Mouse (Mus musculus) telencephalon, adult 2 months (tissue): ENCODE results near the gene Rab9.
"Not testable (repeated sequence)": the region's sequence is repeated elsewhere in the genome, so short reads cannot be mapped to it uniquely, and the experiment has no call there.

Source experiments
- DNase-seq: peaks from one replicate; pipeline ENCODE4 v3.0.0-alpha.2; 2011; ENCODE audit warnings: low read depth, low spot score

Gene Rab9

GRCm38 (mm10) chrX:166479365-166479983 lies at the start of gene Rab9:
Rab9 (minus strand) TSS chrX:166479867.
- peak; percentile 79 for DNase-seq

GRCm38 (mm10) chrX:166528126-166528525 lies 48.5 kb upstream of the Rab9 start:
- DNase-seq = no peak

GRCm38 (mm10) chrX:166525637-166526315 lies 46.1 kb upstream of the Rab9 start:
- DNase-seq = no peak

GRCm38 (mm10) chrX:166520782-166521181 lies 41.1 kb upstream of the Rab9 start:
- DNase-seq = no peak

GRCm38 (mm10) chrX:166518345-166518744 lies 38.7 kb upstream of the Rab9 start, which contains the start of gene Tceanc:
Tceanc (minus strand) TSS chrX:166518567.
- DNase-seq = no peak

GRCm38 (mm10) chrX:166516631-166517030 lies 37.0 kb upstream of the Rab9 start:
- DNase-seq = no peak

- no peak for DNase-seq
Measured at GRCm38 (mm10) chrX:166515923-166516322, 36.3 kb upstream of the Rab9 start.

GRCm38 (mm10) chrX:166514035-166514434 lies 34.4 kb upstream of the Rab9 start:
- not testable (repeated sequence) for DNase-seq

GRCm38 (mm10) chrX:166512071-166512470 lies 32.4 kb upstream of the Rab9 start:
- peak; percentile 24 for DNase-seq

- DNase-seq = no peak
Measured at GRCm38 (mm10) chrX:166511107-166511506, 31.4 kb upstream of the Rab9 start.

- peak; percentile 90 for DNase-seq
Measured at GRCm38 (mm10) chrX:166509761-166510738, 30.4 kb upstream of the Rab9 start.

GRCm38 (mm10) chrX:166504421-166504820 lies 24.8 kb upstream of the Rab9 start:
- no peak for DNase-seq

- DNase-seq = no peak
Measured at GRCm38 (mm10) chrX:166499496-166500190, 20.0 kb upstream of the Rab9 start.

- DNase-seq = no peak
Measured at GRCm38 (mm10) chrX:166497771-166498170, 18.1 kb upstream of the Rab9 start.

GRCm38 (mm10) chrX:166495052-166495451 lies 15.4 kb upstream of the Rab9 start:
- no peak for DNase-seq

GRCm38 (mm10) chrX:166478631-166479364 lies 869 bp downstream of the Rab9 start:
- no peak for DNase-seq

- DNase-seq = no peak
Measured at GRCm38 (mm10) chrX:166477393-166477792, 2.3 kb downstream of the Rab9 start.

- DNase-seq = no peak
Measured at GRCm38 (mm10) chrX:166472612-166473011, 7.1 kb downstream of the Rab9 start.

GRCm38 (mm10) chrX:166468321-166468720 lies 11.3 kb downstream of the Rab9 start:
- no peak for DNase-seq

GRCm38 (mm10) chrX:166455525-166455924 lies 24.1 kb downstream of the Rab9 start:
- no peak for DNase-seq

- no peak for DNase-seq
Measured at GRCm38 (mm10) chrX:166454331-166454730, 25.3 kb downstream of the Rab9 start.
